Mouse (Mus musculus): ENCODE measurements around the gene Simc1.

Simc1 gene

DNA sequence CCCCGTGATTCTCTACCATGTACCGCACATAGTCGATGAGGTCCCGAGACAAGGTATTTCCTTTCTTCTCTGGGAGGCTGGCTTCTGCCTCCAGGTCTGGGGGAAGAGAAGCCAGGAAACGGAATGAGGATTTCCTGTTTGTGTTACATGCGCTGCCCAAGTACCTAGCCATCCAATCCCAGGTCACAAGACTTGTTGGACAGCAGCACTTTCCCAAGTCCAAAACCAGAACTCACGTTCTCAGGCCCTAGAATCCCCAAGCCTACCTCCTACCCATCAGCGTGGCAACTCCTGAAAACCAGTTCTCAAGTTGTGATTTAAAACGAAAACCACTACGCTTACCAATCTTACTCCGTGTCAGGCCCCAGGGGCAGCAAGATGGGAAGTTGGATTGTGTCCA lies 82.3 kb downstream of the Simc1 start:
- no peak for DNase-seq (ENCODE audit: low read depth, low spot score)
- H3K27me3 ChIP-seq (ENCODE audit: control insufficient read depth, insufficient read depth, low read length, poor library complexity, severe bottlenecking): no peaks in the 10 kb centered on the region
- peaks cover 3% of the 10 kb centered on the region; the same call in 1 of the 2 replicates for H3K36me3 ChIP-seq (ENCODE audit: control insufficient read depth, insufficient read depth, low read length, poor library complexity, severe bottlenecking)

DNA sequence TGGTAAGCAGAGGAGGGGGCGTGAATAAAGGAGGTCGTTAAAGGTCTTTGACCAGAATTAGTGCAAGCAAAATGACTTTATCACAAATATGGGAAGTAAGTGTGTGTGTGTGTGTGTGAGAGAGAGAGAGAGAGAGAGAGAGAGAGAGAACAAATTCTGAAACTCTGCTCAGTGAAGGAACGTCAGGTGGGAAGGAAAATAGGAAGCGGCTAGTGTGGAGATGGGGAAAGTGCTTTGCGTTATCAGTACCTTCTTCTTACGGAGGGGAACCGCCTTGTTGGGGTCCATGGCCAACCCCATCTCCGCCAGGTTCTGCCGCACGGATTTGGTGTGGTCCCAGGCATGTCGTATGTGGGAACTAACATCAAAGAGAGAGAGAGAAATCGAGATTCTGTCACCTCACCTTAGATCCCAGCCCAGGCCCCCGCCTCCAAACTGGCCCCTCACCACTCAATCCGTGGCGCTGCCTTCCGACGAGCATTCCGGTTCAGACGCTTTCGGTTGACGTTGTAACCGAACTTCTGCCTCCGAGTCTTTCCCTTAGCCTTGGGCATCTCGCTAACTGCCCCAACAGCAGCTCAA lies 85.9 kb downstream of the Simc1 start:
- DNase-seq (ENCODE audit: low read depth, low spot score): peak; percentile 43
- peaks cover 3% of the 10 kb centered on the region; the same call in 1 of the 2 replicates for H3K36me3 ChIP-seq (ENCODE audit: control insufficient read depth, insufficient read depth, low read length, poor library complexity, severe bottlenecking)

DNA sequence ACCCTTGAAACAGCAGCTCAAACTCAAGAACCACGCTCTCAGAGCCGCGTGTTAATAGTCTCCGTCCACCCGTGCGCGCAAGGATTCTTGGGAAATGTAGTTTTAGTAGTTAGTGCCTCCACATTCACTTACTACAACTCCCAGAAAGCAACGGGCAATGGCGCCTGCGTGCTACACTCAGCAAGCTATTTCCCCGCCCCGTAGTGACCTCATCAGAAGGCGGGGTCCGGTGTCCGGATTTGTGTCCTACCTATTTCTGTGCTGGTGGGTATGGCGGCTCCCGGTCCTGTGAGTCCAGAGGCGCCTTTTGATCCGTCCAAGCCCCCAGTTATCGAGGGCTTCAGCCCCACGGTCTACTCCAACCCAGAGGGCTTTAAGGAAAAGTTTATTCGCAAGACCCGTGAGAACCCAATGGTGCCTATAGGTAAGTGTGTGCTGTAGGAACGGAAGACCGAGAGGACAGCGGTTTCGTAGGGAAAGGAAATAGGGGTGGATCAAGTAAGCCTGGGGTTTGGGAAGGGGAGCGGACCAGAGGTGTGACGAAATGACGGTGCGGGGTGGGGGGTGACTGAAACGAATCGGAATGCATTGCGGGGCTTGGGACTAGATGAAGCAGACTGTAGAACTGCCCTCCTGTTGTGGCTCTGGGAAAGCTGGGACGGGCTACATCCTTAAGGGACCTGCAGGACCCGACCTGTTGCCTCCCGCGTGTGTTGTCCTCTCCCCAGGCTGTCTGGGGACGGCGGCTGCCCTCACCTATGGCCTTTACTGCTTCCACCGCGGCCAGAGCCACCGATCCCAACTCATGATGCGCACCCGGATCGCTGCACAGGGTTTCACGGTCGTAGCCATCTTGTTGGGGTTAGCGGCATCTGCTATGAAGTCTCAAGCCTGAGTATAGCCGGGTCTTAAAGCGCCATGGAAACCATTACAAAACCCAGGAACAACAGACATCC lies 86.7 kb downstream of the Simc1 start, which contains the start of the genes Nop16 and Higd2a:
TSS of gene Nop16 (minus strand) at position 95 of the 956 bp plus-strand sequence.
TSS of gene Higd2a (plus strand) at position 212 of the 956 bp plus-strand sequence.
- peak; percentile 98 for DNase-seq (ENCODE audit: low read depth, low spot score)
- peaks cover 2% of the 10 kb centered on the region; the same call in 1 of the 2 replicates for H3K36me3 ChIP-seq (ENCODE audit: control insufficient read depth, insufficient read depth, low read length, poor library complexity, severe bottlenecking)
- no peaks in the 10 kb centered on the region for H3K27me3 ChIP-seq (ENCODE audit: control insufficient read depth, insufficient read depth, low read length, poor library complexity, severe bottlenecking)

More for the DNA sequence above, 85.9 kb downstream of the Simc1 start:
- no peaks in the 10 kb centered on the region for H3K27me3 ChIP-seq (ENCODE audit: control insufficient read depth, insufficient read depth, low read length, poor library complexity, severe bottlenecking)

DNA sequence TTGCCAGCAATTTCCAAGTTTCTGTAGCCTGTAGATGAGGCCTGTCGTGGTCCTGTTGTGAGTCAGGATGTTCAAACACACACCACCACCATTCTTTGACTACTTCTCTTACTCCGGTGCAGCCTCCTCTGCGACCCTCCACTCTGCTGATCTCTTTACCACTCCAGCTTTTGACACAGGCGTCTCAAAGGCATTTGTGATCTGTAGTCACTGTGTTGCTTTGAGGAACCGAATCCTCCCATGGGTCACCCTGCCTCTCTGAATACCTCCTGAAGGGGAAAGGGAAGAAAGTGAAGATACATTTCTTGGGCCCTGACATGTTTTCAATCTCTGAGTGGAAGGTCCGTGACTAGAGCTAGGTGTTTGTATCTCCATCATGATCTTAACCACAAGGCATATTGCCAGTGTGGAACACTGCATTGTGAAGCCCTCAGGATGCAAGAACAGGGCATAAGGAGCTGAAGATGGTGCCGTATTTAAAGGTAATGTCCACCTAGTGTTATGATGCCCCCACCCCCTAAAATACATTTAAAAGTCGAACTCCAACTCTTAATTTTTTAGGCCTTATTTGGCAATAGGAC lies 88.3 kb downstream of the Simc1 start:
- DNase-seq (ENCODE audit: low read depth, low spot score): no peak
- Histone ChIP-seq H3K36me3 (ENCODE audit: control insufficient read depth, insufficient read depth, low read length, poor library complexity, severe bottlenecking) (no peaks in the 10 kb centered on the region), H3K27me3 (ENCODE audit: control insufficient read depth, insufficient read depth, low read length, poor library complexity, severe bottlenecking) (no peaks in the 10 kb centered on the region)

GRCm38 (mm10) chr13:54593617-54594016 lies 90.0 kb downstream of the Simc1 start:
- DNase-seq (ENCODE audit: low read depth, low spot score): no peak
- no peaks in the 10 kb centered on the region for H3K36me3 ChIP-seq (ENCODE audit: control insufficient read depth, insufficient read depth, low read length, poor library complexity, severe bottlenecking)
- H3K27me3 ChIP-seq (ENCODE audit: control insufficient read depth, insufficient read depth, low read length, poor library complexity, severe bottlenecking): no peaks in the 10 kb centered on the region

DNA sequence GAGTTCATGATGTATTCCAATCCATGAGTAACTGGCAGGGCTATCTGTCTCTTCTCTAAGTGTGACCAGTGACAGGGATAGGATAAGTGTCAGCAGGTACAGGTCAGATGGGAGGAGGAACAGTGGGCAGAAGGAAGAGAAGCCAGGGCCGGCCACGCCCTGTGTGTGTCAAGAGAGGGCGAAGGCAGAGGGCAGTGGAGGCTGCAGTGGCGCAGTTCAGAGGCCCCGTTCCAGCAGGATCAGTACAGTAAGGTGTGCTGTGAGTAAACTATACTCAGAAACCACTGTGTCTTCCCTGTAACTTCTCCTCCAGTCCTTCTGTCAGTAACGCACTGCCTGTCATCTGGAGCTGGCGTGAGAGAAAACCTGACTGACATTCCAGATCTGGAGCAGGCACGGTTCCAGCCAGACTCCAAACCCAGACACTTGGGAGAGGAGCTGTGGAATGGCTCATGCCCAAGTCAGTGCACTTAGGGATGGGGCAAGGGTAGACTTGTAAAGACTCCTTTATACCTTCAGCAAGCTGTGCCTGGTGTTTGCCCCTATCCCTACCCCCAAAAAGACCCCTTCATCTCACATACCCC lies 92.6 kb downstream of the Simc1 start:
- DNase-seq (ENCODE audit: low read depth, low spot score): no peak
- Histone ChIP-seq H3K36me3 (ENCODE audit: control insufficient read depth, insufficient read depth, low read length, poor library complexity, severe bottlenecking) (no peaks in the 10 kb centered on the region), H3K27me3 (ENCODE audit: control insufficient read depth, insufficient read depth, low read length, poor library complexity, severe bottlenecking) (no peaks in the 10 kb centered on the region)

DNA sequence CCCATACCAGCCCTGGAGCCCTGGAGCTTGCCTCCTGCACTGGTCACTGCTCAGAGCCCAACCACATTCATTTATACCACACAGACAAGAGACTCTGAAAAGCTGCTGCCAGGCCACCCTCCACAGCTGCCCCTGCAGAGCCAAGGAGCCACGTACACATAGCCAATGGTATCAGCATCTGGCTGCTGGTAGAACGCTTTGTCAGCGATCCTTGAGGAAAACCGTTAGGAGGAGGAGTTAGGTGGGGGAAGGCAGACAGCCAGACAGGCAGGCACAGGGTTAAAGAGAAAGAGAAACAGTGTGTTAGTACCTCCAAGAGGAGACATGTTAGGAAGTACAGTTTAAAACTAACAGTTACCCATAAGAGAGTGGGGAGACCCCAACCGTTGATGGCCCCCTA lies 93.3 kb downstream of the Simc1 start:
- Histone ChIP-seq H3K27me3 (ENCODE audit: control insufficient read depth, insufficient read depth, low read length, poor library complexity, severe bottlenecking) (no peaks in the 10 kb centered on the region), H3K36me3 (ENCODE audit: control insufficient read depth, insufficient read depth, low read length, poor library complexity, severe bottlenecking) (no peaks in the 10 kb centered on the region)
- DNase-seq (ENCODE audit: low read depth, low spot score): no peak

GRCm38 (mm10) chr13:54598622-54599143 lies 95.1 kb downstream of the Simc1 start:
- DNase-seq (ENCODE audit: low read depth, low spot score): no peak
- Histone ChIP-seq H3K27me3 (ENCODE audit: control insufficient read depth, insufficient read depth, low read length, poor library complexity, severe bottlenecking) (no peaks in the 10 kb centered on the region), H3K36me3 (ENCODE audit: control insufficient read depth, insufficient read depth, low read length, poor library complexity, severe bottlenecking) (no peaks in the 10 kb centered on the region)

Data from splenic B cell, adult 2 months (primary cell).